Mouse (Mus musculus) liver, postnatal 0 days (tissue): ENCODE results near the gene Scap.

Source experiments
- CTCF ChIP-seq: sonication (generic); IDR thresholded peaks from 2 replicates; pipeline ENCODE4 v1.5.1; 2016; ENCODE audit warnings: antibody characterized with exemption, low read depth
- EP300 ChIP-seq: IDR thresholded peaks from 2 replicates; pipeline ENCODE4 v1.6.1; 2016; ENCODE audit warnings: antibody characterized with exemption, low read depth, mild to moderate bottlenecking

DNA sequence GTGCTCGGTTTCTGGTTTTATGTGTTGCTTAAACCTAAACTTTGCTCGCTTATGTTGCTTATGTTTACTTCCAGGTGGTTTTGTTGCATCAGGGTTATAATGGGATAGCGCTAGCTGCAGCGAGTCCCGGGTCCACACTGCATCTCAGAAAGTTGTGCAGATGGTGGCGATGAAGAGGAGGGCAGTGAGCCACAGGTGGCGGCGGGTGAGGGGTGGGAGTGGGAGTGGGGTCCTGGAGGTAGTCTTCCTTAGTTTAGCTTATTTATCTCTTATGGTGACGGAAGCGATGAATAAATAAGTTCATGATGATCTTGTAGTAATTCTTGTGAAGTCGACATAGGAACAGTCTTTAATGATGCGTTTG, 790 bp downstream of the Scap start:
- TF ChIP-seq CTCF: no peak
- no peak for TF ChIP-seq EP300
